Mouse (Mus musculus): Measurements from ENCODE around the gene Rrnad1. TPM values are rescaled to one million over a fixed set of nuclear protein-coding genes. Genes with fewer than 3 reads are reported as not detected.

The Rrnad1 gene
- polyA plus RNA-seq, 2 experiments, result 3.5 to 9.2 TPM

- no peaks in the 10 kb centered on the region for H3K36me3 ChIP-seq (replicated peaks; ENCODE audit: control insufficient read depth, insufficient read depth, low read depth)
- H3K27ac ChIP-seq, result no peak within 1 kb of the TSS
- H3K4me1 ChIP-seq (replicated peaks; ENCODE audit: control insufficient read depth in 2 of 2, insufficient read depth in 2 of 2, low read length in 1 of 2), result peaks cover 0 to 4% of the 10 kb centered on the region in 2 experiments; a peak in 1 of 4 replicates
- H3K4me3 ChIP-seq (ENCODE audit: insufficient read depth in 1 of 2, low read depth in 2 of 2, low read length in 2 of 2), result peak within 1 kb of the TSS; percentile 32 to 40
- H3K4me2 ChIP-seq (ENCODE audit: low read depth), result peak within 1 kb of the TSS; percentile 16
- H3K9me3 ChIP-seq (ENCODE audit: control insufficient read depth, low read length), result no peaks in the 10 kb centered on the region
- under 1% methylated on average over 44 of the region's 44 CpGs for WGBS (ENCODE audit: insufficient replicate concordance)
- H3K27me3 ChIP-seq (ENCODE audit: control insufficient read depth, insufficient read depth, low read length), result peaks cover 34% of the 10 kb centered on the region
- TF ChIP-seq EP300 (IDR thresholded peaks at IDR 0.05; ENCODE audit: low read depth), result no peak
- TF ChIP-seq CTCF (IDR thresholded peaks at IDR 0.05; ENCODE audit: low read depth), result no peak
- no peak within 1 kb of the TSS for H3K9ac ChIP-seq (replicated peaks)
- ATAC-seq (ENCODE audit: insufficient read depth) (no peak; the same call in 1 of the 2 replicates), DNase-seq (ENCODE audit: low read depth in 3 of 3, low spot score in 3 of 3) (no peak)
Measured at GRCm38 (mm10) chr3:87970939-87971488, 40.5 kb upstream of the Rrnad1 start, which contains the start of gene Nes. TSS of gene Nes (plus strand) at chr3:87971078.

GRCm38 (mm10) chr3:87970184-87970938 is 39.8 kb upstream of the Rrnad1 start:
- Histone ChIP-seq H3K4me3 (ENCODE audit: insufficient read depth in 1 of 2, low read depth in 2 of 2, low read length in 2 of 2) (peak overlapping the region in 1 of 2 experiments; percentile 32; a peak in 3 of 4 replicates), H3K4me1 (replicated peaks; ENCODE audit: control insufficient read depth in 2 of 2, insufficient read depth in 2 of 2, low read length in 1 of 2) (peaks cover 0 to 4% of the 10 kb centered on the region in 2 experiments; a peak in 1 of 4 replicates), H3K4me2 (ENCODE audit: low read depth) (peak overlapping the region; percentile 16), H3K27me3 (ENCODE audit: control insufficient read depth, insufficient read depth, low read length) (peaks cover 34% of the 10 kb centered on the region), H3K9me3 (ENCODE audit: control insufficient read depth, low read length) (no peaks in the 10 kb centered on the region), H3K9ac (replicated peaks) (no peak overlapping the region), H3K36me3 (replicated peaks; ENCODE audit: control insufficient read depth, insufficient read depth, low read depth) (no peaks in the 10 kb centered on the region), H3K27ac (no peak overlapping the region)
- ATAC-seq (ENCODE audit: insufficient read depth) (no peak), DNase-seq (ENCODE audit: low read depth in 3 of 3, low spot score in 3 of 3) (peak in 1 of 3 experiments; percentile 24)
- 1% methylated on average over 21 of the region's 21 CpGs for WGBS (ENCODE audit: insufficient replicate concordance)
- TF ChIP-seq EP300 (IDR thresholded peaks at IDR 0.05; ENCODE audit: low read depth), result no peak
- peak; percentile 65 for TF ChIP-seq CTCF (IDR thresholded peaks at IDR 0.05; ENCODE audit: low read depth)

- TF ChIP-seq EP300 (IDR thresholded peaks at IDR 0.05; ENCODE audit: low read depth) (no peak), CTCF (IDR thresholded peaks at IDR 0.05; ENCODE audit: low read depth) (peak; percentile 89)
- Histone ChIP-seq H3K27ac (no peak overlapping the region), H3K4me3 (ENCODE audit: insufficient read depth in 1 of 2, low read depth in 2 of 2, low read length in 2 of 2) (peak overlapping the region in 1 of 2 experiments; percentile 43; a peak in 2 of 4 replicates), H3K36me3 (replicated peaks; ENCODE audit: control insufficient read depth, insufficient read depth, low read depth) (no peaks in the 10 kb centered on the region), H3K4me2 (ENCODE audit: low read depth) (peak overlapping the region; percentile 64), H3K9ac (replicated peaks) (no peak overlapping the region), H3K4me1 (replicated peaks; ENCODE audit: control insufficient read depth in 2 of 2, insufficient read depth in 2 of 2, low read length in 1 of 2) (peaks cover 0 to 2% of the 10 kb centered on the region in 2 experiments; a peak in 1 of 4 replicates), H3K27me3 (ENCODE audit: control insufficient read depth, insufficient read depth, low read length) (peaks cover 17% of the 10 kb centered on the region), H3K9me3 (ENCODE audit: control insufficient read depth, low read length) (no peaks in the 10 kb centered on the region)
- peak; percentile 83 for ATAC-seq (ENCODE audit: insufficient read depth)
- under 1% methylated on average over 27 of the region's 27 CpGs for WGBS (ENCODE audit: insufficient replicate concordance)
- peak; percentile 58 to 61 (median 59) for DNase-seq (ENCODE audit: low read depth in 3 of 3, low spot score in 3 of 3)
Measured at GRCm38 (mm10) chr3:87960586-87961191, 30.2 kb upstream of the Rrnad1 start.

DNA sequence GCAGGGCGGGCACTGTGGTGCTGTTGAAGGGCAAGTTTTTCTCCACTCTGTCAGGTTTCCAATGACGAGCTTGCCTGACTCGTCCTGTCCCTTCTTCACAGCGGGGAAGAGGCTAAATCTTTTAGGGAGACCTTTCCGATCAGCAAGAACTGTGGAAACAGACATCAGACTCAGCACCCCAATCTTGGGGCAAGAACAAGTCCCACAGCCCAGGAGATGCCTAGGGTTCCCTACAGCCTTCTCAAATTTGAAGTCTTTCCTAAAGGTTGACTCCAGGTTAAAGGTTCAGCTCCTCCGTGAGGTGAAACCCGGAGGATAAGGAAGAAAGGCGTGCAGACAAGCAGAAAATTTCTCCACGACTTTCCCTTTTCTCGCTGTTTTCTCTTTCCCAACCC is 29.7 kb upstream of the Rrnad1 start:
- Histone ChIP-seq H3K36me3 (replicated peaks; ENCODE audit: control insufficient read depth, insufficient read depth, low read depth) (no peaks in the 10 kb centered on the region), H3K9me3 (ENCODE audit: control insufficient read depth, low read length) (no peaks in the 10 kb centered on the region), H3K4me3 (ENCODE audit: insufficient read depth in 1 of 2, low read depth in 2 of 2, low read length in 2 of 2) (peak overlapping the region in 1 of 2 experiments; percentile 43; a peak in 2 of 4 replicates), H3K9ac (replicated peaks) (no peak overlapping the region), H3K27me3 (ENCODE audit: control insufficient read depth, insufficient read depth, low read length) (peaks cover 17% of the 10 kb centered on the region), H3K4me1 (replicated peaks; ENCODE audit: control insufficient read depth in 2 of 2, insufficient read depth in 2 of 2, low read length in 1 of 2) (peaks cover 0 to 2% of the 10 kb centered on the region in 2 experiments; a peak in 1 of 4 replicates), H3K4me2 (ENCODE audit: low read depth) (peak overlapping the region; percentile 64), H3K27ac (no peak overlapping the region)
- 12% methylated on average over 10 of the region's 10 CpGs for WGBS (ENCODE audit: insufficient replicate concordance)
- DNase-seq (ENCODE audit: low read depth in 3 of 3, low spot score in 3 of 3) (no peak), ATAC-seq (ENCODE audit: insufficient read depth) (no peak)
- TF ChIP-seq EP300 (IDR thresholded peaks at IDR 0.05; ENCODE audit: low read depth) (no peak), CTCF (IDR thresholded peaks at IDR 0.05; ENCODE audit: low read depth) (no peak)

Measured in liver, embryonic 14.5 days (tissue).